Mouse (Mus musculus): Measurements from ENCODE around the gene Ppm1k.

DNA sequence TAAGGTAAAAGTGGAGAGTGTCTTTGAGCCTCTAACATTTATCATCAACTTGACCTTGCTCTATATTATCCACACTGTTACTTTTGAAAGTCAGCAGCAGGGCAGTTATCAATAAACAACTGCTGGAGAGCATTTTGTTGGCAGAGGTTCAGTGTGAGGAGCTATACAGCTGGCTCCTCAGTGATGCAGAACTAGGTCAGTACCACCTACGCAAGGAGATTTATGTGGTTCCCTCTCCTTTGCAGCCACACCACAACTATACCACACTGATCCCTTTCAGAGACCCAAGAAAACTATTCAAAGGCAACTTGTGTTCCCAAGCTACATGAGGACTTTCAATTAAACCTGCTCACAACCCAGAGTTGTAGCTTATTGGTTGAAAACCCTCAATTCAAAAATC, 3.8 kb downstream of the Ppm1k start:
- no peak for TF ChIP-seq CTCF (IDR thresholded peaks at IDR 0.05; ENCODE audit: extremely low read depth, insufficient read depth, low read length)
- TF ChIP-seq POLR2A (IDR thresholded peaks at IDR 0.05; ENCODE audit: extremely low read depth, insufficient read depth, low read length), result no peak

All from cortical plate, adult 2 months (tissue).